Mouse (Mus musculus) thymus, postnatal 4 days (tissue): Measurements from ENCODE around the gene Lama2.
A peak's percentile ranks its signal among the peaks of the same experiment; 100 is the strongest.

Source experiments
- DNase-seq: peaks from one replicate; pipeline ENCODE4 v3.0.0; 2021

The Lama2 gene

GRCm38 (mm10) chr10:27164738-27165137 is 454.8 kb downstream of the Lama2 start:
- DNase-seq, result no peak

DNA sequence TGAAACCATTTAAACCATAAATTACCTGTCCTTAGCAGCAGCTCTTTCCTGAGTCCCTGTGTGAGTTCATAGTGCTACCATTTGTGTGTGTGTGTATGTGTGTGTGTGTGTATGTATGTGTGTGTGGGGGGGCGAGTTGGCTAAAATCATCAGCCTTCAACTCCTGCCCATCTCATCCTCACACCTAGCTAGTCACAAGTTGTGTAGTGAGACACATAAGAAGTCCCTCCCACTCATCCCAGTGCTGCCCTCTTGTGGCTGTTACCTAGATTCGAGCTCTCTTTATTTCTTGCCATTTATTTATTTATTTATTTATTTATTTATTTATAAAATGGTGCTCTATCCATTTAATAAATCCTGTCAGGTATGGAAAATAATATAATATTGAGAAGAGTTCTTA is 457.2 kb downstream of the Lama2 start:
- peak; percentile 9 for DNase-seq

GRCm38 (mm10) chr10:27150220-27150619 is 469.3 kb downstream of the Lama2 start:
- no peak for DNase-seq

DNA sequence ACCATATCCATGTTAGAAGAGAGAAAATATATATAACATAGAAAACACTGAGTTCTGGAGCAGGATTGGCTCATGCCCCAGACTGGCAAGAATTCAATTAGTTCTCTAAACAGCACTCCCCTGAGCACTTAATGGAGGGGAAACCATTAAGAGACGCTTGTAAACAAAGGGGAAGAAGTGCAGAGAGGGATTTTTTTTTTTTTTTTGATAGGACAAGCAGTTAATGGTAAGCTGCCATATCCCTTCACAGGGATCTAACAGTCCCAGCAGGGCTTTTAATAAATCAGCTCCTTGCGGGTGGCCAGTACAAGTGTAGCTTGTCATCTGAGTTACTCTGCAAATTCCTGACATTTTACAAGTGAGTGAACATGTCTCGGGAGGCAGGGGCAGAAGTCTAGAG is 479.1 kb downstream of the Lama2 start:
- no peak for DNase-seq

GRCm38 (mm10) chr10:27135768-27136167 is 483.8 kb downstream of the Lama2 start:
- no peak for DNase-seq

DNA sequence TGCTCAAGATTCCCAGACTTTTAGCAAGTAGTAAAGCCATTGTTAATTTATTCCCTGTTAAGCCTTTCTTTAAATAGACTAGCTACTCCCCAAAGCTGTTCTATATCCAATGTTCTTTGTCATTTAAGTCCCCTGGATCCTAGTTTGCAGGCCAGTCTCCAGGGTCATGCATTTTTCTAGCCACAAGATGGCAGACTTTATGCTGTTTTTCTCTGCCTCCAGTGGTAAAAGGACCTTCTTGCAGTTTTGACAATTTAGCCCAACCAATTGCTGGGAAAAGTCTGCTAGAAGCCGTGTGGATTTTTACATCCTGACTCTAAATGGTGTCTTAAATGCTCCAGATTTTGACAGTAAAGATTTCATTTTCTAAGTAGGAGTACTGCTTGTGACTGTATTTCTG is 486.4 kb downstream of the Lama2 start:
- no peak for DNase-seq

GRCm38 (mm10) chr10:27127454-27127853 is 492.1 kb downstream of the Lama2 start:
- DNase-seq, result no peak

DNA sequence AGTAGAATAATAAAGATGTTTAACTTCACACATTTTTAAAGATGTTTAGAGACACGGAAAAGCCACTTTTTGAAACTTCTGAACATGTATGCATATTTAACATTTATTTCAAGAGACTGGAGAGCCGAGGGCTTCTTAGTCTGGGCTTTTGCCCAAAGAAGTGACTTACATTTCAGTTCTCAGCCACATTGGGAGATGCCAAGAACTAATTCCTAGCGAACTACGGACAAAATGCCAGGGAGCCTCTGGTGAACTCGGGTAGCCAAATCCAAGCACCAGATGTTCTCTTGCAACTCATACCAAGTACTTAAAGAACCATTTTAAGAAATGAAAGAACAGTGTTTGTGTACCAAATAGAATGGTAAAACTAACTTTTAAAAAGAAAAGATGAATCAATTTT is 495.8 kb downstream of the Lama2 start:
- no peak for DNase-seq

GRCm38 (mm10) chr10:27117815-27118214 is 501.7 kb downstream of the Lama2 start:
- no peak for DNase-seq

DNA sequence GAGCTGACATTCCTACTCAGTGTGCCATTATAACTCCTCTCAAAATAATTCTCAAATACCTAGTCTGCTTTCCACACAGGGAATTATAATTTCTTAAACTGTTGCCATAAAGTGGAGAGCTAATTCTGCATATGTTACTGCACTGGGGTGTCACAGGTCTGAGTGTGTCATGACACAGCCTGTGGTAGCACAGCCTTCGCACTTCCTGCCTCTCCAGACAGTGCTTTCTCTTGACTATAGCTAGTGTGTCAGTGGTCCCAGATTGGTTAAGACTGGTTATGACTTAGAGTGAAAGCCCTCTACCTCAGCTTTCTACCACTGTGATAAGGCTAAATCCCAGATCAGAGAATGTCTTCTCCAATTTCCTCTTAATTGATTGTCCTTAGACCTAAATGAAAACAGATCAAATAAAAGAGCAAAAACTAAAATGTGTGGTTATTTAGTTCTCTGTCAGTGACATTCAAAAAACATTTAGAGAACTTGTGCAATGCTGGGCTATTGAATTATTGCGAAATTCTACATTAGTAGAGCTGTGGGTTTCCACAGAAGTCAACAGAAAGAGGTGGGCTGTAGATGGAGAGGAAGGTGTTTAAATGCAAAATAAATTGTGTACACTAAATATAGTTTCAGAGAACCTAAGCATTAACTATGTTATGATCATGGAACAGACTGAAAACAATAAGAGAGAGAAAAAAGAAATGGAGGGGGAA is 502.5 kb downstream of the Lama2 start:
- DNase-seq, result no peak

DNA sequence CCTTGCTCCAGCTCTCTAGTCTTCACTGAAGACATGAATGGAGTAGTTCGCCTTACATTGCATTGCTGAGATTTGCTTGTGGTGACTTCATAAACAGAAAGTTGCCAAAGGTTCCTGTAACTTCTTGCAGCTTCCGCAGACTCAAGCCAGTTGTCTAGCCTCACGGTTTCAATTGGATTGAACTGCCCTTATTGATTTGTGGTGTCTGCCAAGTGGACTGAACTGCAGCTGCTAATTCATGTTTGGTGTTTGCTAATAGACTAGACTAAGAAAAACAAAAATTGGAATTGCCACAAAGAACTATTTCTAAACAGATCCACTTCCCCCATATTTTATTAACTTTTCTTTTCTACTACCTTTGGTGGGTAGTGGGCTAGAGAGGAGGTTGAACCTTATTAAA is 505.4 kb downstream of the Lama2 start:
- no peak for DNase-seq

DNA sequence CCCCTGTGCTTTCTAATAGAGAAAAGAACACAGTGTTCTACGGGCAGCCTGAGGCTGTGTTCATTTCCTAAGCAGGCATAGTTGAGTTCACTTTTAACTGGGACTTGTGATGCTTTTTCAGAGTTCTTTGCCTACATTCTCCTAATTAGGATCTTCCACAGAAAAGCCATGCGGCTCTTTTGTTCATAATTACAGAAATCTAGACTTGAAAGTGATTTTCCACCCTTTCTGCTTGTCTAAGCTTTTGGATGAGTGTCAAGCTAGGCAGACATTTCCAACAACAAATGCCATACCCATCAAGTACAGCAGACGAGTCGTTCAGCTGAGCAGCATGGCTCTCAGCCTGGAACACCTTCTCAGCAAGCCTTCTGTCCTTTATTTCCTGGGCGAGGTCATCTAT is 515.7 kb downstream of the Lama2 start:
- DNase-seq, result no peak

DNA sequence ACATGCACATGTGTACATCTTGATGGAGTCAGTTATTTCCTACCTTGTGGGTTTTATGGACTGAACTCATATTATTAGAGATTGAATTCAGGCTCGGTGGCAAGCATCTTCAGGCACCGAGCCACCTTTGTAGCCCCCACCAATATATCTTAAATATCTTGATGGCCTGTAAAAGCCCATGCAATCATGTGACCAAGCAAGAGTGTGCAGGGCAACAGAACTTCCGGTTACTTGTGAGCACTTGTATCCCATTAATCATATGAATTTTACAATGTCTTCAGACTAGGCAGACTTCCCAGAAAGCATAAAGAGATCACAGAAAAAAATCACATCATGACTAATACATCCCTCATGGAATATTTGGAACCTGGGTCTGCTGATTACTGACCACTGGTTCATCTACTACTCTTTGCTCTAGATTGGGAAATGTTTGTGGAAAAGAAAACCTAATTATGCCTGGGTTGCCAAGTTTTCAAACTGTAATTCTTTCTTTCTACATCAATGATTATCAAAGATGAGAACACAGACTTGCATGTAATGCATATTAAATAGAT is 517.7 kb downstream of the Lama2 start:
- DNase-seq, result no peak

- DNase-seq, result no peak
Measured at GRCm38 (mm10) chr10:27077113-27077512, 542.4 kb downstream of the Lama2 start.

DNA sequence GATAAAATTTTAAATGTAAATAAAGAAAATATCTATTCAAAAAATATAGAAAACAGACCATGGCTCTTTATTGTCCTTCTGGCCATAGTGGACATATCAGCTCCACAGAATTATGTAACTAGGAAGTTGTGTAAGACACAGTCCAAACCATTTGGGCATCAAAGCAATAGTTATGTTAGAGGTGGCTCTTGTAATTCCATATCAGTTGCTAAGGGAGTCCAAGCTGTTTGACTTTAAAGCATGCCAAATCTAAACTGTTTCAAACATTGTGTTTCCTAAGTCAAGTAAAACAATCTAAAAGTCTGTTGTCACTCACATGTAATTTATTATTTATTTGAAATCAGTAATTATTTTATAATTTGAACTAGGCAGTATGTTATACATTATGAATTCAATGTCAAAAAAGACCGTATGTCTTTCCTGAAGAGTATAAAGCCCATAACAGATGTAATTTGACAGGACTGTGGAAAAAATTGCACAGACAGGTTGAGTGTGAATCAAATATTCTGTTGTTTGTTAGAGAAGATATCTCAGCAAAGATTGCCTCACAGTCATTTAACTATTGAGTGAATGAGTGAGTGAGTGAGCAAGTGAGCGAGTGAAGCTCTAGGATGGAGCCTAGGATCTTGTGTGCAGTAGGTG is 550.6 kb downstream of the Lama2 start:
- no peak for DNase-seq

DNA sequence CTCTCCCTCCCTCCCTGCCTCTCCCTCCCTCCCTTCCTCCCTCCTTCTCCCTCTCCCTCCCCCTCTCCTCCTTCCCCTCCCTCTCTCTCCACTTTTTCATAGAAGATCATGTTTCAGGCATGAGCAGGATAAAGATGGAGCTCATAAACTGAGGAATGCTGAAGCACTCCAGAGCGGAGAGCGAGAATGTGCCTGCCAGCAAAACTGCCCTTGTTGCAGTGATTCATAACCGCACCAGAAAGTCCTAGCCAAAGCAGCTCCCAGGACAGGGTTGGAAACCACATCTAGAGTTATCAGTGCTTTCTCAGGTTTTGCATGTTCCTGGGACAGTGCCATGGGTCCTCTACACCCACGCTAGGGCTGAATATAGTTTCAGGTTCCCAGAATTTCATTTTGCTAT is 555.9 kb downstream of the Lama2 start:
- no peak for DNase-seq

GRCm38 (mm10) chr10:27054488-27054887 is 565.1 kb downstream of the Lama2 start:
- no peak for DNase-seq

GRCm38 (mm10) chr10:27047196-27047595 is 572.4 kb downstream of the Lama2 start:
- DNase-seq, result no peak

- DNase-seq, result no peak
Measured at GRCm38 (mm10) chr10:27041812-27042211, 577.7 kb downstream of the Lama2 start.

DNA sequence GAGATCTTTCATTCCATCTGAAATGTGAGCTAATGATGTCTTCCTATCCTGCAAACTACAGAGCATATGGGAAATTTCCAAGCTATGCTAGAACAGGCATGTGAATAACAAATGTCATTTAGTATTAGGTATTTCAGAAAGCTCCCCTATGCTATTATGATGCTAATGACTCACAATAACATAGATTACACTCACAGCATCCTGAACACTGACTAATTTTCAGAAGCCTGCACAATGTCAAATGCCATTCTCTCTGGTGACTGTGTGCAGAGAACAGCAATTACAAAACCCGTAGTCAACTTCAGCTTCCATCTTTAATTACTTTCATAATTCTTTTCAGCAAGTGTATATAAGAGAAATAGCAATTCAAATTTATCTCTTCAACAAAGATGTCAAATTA is 596.9 kb downstream of the Lama2 start:
- DNase-seq, result no peak

DNA sequence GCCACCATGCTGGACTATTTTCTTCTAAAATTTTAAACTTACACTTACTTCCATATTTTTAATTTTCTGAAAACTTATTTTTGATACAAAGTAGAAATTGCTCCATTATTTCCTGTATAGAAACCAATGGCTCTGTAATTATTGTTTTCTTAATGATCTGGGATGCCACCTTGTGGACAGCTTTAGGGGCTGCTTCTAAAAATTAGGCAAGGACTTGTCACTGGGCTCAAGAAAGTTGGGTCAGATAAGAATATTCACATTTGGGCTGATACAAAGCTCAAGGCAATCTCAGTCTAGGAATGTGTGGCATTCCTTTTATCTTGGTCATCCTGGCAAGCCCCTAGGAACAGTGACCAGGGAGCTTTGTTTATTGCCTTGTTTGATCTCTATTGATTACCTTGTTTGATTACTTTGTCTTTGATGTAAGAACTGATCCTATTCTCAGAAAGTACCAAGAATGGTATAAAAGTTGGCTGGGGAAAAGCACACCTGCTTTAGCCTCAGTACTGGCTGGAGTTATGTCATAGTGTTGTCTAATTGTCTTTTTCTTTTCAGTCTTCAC is 606.7 kb downstream of the Lama2 start:
- no peak for DNase-seq

DNA sequence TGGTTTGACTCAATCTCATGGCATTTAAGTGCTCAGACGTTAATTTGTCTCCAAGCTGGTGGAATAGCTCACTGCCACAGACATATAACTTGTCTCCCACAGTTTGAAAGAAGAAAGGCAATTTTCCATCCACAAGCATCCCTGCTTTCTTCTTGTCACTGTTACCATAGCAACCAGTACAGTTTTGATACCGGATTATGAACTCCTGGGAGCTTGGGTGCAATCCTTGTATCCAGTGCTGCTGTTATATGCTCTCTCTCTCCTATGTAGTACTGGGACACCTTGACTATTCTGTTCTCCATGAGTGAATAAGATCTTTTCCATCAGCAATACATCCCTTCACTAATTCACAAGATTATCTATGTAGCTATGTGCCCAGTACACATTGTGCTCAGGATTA is 612.2 kb downstream of the Lama2 start:
- DNase-seq, result no peak

GRCm38 (mm10) chr10:27005716-27006115 is 613.8 kb downstream of the Lama2 start:
- no peak for DNase-seq

DNA sequence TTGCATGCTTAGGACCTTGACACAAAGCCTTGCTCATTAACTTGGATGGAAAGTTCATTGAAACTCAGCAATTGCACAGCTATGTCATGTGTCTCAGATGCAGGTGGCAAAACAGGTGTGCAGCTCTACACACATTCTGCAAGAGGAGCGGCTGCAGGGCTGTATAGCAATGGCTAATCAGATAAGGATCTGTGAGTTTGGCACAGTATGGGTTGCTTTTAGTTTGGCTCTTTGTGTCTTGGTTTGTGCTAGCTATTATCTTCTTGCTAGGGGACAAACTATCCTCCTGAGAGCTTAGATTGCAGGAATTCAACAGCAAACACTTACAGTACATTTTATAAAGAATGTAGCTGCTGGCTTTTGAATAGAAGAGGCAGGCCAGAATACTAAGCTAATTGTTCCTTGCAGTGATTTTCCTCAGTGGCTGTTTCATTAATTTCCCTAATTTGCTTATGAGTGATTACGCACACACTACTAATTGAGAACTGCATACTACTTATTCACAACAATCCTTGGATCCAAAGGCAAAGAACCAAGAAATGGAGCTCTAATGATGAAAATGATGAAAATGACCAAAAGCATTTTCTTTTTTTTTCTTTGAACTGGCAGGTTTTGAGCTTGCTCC is 617.9 kb downstream of the Lama2 start:
- no peak for DNase-seq
